Mouse (Mus musculus): Measurements from ENCODE around the gene Slc17a5. TPM values are rescaled to one million over a fixed set of nuclear protein-coding genes. Genes with fewer than 3 reads are reported as not detected.

The Slc17a5 gene
- polyA plus RNA-seq (2017; shearing (Covaris generic)), result 18.4 TPM

DNA sequence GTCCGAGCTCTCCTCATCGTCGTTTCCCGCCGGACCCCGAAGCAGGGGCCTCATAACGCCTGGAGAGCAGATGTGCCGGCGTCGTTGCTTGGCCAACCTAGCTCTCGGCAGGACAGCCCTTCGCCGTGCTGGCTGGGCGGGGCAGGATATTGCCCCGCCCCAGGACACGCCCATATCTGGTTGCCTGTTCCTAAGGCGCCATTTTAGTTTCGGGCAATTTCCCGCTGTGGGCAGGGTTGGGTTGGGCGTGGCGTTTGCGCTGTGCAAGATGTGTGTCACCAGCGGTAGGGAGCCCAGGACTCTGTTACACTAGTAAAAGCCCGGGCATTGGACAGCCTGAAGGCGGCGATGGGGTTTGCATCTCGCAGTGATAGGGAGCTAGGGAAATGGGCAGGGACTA lies at the start of gene Slc17a5:
Gene Slc17a5, minus strand, starts transcription at position 128 of the 400 bp plus-strand sequence.

DNA sequence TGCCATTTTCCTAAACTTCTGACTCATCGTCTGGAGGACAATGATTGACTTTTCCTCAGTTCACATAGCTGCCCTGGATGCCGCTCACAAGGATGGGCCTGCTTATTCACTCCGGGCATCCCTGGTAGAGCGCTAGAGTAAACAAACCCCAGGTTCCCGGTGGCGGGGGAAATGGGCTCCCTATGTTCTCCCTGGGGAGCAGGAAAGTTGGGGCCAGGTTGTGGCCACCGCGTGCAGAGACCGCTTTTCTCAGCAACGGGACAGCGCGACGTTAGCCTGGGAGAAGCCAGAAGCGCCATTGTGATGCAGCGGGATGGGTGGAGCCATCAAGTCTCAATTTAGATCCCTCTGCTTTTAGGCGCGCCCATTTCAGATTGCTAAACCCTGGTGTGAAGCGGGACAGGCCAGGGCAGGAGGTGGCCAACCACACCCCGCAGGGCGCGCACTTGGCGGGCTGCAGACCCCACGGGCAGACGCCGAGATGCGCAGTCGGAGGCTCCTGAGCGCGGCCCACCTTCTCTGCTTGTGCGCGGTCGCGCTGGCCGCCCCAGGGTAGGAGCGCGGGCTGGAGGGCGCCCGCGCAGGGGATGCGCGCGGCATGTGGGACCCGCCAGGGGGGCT lies 27.7 kb upstream of the Slc17a5 start, which contains the start of gene Cd109:
Gene Cd109, plus strand, starts transcription at position 146 of the 621 bp plus-strand sequence.

DNA sequence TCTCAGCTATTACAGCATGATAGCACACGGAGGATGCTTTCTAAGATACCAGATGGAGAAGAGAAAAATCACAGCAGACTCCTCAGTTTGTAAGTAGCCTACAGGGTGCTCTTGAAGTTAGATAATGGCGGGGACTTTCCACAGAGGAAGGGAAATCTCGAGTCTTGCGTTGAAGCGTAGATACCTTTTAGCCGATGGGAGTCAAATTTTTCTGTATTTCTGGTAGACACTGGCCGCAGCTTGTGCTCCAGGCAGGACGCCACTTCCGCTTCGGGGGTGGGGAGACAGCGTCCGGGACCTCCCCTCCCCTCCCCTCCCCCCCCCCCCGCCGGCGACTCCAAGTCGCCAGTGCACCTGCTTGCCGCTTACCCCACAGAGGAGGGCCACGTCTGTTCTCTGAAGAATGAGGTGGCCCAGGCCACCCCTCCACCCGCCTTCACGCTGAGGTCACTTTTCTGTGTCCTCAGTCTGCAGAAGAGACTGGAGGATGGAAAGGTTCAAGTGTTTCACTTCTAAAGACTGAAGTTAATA lies 98.9 kb downstream of the Slc17a5 start, which contains the start of gene Eef1a1:
Gene Eef1a1, minus strand, starts transcription at position 262 of the 531 bp plus-strand sequence.

Other genes starting within 250 kb of the Slc17a5 start
- not detected for gene Gsta2, start 232.3 kb downstream of the Slc17a5 start, polyA plus RNA-seq (2017; shearing (Covaris generic))
- gene Dppa5a, start 219.9 kb downstream of the Slc17a5 start, polyA plus RNA-seq (2017; shearing (Covaris generic)), result not detected
- gene Ooep, start 209.3 kb downstream of the Slc17a5 start, polyA plus RNA-seq (2017; shearing (Covaris generic)), result not detected
- gene Ddx43, start 192.3 kb downstream of the Slc17a5 start, polyA plus RNA-seq (2017; shearing (Covaris generic)), result 3.7 TPM
- 1.8 TPM for gene Cgas, start 144.8 kb downstream of the Slc17a5 start, polyA plus RNA-seq (2017; shearing (Covaris generic))
- 11.0 TPM for gene Mto1, start 139.8 kb downstream of the Slc17a5 start, polyA plus RNA-seq (2017; shearing (Covaris generic))
- gene Gm17324, start 139.3 kb downstream of the Slc17a5 start, polyA plus RNA-seq (2017; shearing (Covaris generic)), result not detected
- 5,400 TPM for gene Eef1a1, start 98.9 kb downstream of the Slc17a5 start, polyA plus RNA-seq (2017; shearing (Covaris generic))
- 0.37 TPM for gene Cd109, start 27.5 kb upstream of the Slc17a5 start, polyA plus RNA-seq (2017; shearing (Covaris generic))

Measured in activated CD4-positive, CD25-positive, alpha-beta regulatory T cell, adult 9 weeks (primary cell).